Mouse (Mus musculus): ENCODE measurements around the gene Pcsk1n.

DNA sequence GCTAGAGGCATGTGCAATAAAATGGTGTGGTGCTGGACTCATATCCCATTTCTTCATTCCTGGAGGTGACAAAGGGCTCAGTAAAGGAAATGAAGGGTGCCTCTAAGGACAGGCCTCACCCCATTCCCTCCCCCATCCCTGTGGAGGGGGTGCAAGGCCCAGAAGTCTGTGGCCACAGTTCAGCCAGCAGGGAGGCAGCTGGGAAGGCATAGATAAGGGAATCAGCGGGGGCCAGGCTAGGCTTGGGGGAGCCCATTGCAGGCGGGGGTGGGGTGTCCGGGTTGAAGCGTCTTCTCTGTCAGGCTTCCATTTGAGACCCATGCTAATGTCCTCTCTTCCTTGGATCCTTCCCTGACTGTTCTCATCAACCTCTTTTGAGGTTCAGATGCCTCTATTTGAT lies 51.7 kb downstream of the Pcsk1n start:
- TF ChIP-seq POLR2A (IDR thresholded peaks at IDR 0.05; ENCODE audit: borderline replicate concordance, control insufficient read depth, low read depth, low read length), result no peak
- TF ChIP-seq CTCF (IDR thresholded peaks at IDR 0.05; ENCODE audit: control insufficient read depth, insufficient read depth, low read length), result no peak
